Mouse (Mus musculus): ENCODE measurements around the gene Elp4. TPM values are rescaled to one million over a fixed set of nuclear protein-coding genes. Genes with fewer than 3 reads are reported as not detected.

Gene Elp4
- polyA plus RNA-seq, 1 experiment = 3.8 TPM

DNA sequence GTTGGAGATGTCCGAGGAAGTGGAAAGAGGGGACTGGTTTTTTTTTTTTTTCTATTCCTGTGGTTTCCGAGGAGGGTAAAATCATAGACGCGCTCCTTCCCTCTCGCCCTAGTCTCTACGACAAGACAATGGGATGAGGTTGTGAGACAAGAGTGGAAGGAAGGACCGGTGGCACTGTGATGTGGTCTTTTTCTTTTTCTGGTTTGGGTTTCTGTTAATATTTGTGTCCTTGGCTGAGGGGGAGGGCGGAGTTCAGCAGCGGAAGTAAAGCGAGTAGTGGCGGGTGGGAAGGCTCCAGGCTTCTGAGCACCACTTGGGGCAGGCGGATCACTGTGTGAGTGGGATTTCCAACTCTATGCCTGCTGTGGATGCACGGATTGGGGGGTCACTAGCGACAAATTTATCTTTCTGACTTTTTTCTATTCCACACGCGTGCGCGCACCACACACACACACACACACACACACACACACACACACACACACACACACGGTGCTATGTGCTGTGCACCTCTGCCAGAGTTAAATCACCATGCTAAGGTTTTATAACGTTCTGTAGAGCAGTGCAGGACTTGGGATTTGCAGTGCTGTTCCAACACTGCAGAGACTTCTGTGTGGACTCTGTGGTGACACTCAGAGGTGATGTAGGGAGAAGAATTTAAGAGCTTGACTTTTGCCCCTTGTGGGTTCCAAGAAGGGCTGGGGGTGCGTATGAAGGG, 221.6 kb downstream of the Elp4 start:
- no peak for DNase-seq (ENCODE audit: low read depth)

DNA sequence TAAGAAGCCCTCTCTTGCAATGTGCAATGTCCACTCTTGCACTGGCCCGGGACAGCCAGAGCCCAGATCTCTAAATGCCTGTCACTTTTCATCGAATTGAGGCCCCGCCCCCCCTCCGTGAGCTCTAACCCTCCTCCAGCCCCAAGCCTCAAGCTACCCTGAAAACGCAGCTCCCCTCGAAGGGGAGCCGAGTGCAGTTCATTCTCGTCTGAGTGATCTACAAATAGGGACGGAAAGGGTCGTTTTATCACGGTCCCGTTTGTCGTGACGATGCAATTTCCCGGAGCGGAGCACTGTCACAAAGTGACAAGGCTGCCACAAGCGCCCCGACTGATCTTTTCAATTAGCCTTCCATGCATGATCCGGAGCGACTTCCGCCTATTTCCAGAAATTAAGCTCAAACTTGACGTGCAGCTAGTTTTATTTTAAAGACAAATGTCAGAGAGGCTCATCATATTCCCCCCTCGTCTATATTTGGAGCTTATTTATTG, 222.3 kb downstream of the Elp4 start:
- DNase-seq (ENCODE audit: low read depth) = no peak

- no peak for DNase-seq (ENCODE audit: low read depth)
Measured at GRCm38 (mm10) chr2:105680999-105681710, 223.2 kb downstream of the Elp4 start.

DNA sequence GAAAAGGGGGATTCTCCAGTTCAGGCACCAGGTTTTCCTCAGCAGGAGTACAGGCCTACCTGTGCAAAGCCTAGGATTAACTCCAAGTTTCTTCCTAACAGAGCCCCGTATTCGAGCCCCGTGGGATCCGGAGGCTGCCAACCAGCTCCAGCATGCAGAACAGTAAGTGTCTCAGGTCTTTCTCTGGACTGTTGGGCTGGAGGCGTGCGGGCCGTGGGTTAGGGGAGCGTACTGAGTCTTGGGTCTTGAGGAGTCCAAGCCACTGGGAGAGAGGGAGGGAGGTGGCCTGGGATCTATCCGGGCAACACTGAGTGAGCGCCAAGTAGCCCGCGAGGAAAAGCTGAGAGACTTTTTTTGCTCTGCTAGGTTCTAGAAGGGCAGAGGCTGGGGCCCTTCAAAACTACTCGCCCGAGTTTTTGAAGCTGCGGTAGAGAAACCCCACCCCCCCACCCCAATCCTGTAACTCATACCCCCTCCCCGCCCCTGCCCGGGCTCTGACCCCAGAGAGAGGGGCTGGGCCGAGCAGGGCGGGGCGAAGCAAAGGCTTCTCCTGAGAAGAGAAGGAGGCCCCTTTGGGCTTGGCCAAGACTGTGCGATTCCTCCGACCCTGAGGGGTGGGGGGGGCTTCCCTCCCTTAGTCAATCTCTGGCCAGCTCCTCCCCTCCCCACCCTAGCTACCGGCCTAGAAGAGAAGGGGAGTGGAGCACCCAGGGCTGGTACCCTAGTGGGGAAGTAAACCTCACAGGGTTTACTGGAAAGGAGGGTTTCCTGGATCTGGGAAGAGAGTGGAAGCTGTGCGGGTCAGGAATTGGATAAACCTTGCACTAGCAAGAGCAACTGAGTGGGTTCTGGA, 224.0 kb downstream of the Elp4 start:
- no peak for DNase-seq (ENCODE audit: low read depth)

DNA sequence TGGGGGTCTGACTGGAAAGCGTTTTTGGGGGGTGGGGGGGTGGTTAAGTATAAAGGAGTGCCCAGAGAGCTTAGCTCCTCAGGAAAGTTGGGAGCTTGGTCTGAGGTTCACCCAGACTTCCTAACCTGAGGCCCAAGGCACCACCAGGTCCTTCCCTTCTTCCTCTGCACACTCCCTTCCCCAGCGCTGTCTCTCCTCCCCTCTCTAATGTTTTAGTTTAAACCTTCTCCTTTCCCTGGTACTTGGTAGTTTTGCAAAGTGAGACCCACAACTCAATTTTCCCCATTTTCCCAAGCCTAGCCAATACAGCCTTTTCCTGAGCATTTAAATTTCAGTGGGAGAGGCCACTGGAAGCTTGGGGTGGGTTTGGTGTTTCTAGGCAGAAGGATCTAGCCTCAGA, 225.0 kb downstream of the Elp4 start:
- no peak for DNase-seq (ENCODE audit: low read depth)

DNA sequence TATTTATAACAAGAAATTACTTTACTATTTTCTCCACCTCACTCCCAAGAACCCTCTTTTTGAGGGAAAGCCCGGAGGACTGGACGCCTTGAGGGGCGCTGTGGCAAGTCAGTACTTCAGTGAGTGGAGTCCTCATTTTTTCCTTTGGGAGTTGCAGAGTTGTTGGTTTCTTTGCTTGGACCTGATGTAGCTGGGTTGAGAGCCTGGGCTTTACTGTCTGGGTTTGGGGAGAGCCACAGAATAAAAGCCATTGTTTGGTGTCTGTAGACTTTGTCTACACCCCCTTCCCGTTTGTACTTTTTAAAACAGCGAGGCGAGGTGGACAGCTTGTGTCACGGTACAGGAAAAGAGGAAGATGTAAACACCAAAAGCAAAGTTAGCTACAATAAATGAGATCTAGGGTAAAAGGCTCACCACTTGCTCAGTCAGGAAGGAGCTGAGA, 225.5 kb downstream of the Elp4 start:
- DNase-seq (ENCODE audit: low read depth) = no peak

- DNase-seq (ENCODE audit: low read depth) = no peak
Measured at GRCm38 (mm10) chr2:105678306-105678705, 226.1 kb downstream of the Elp4 start.

- DNase-seq (ENCODE audit: low read depth) = no peak
Measured at GRCm38 (mm10) chr2:105677434-105678105, 226.8 kb downstream of the Elp4 start.

DNA sequence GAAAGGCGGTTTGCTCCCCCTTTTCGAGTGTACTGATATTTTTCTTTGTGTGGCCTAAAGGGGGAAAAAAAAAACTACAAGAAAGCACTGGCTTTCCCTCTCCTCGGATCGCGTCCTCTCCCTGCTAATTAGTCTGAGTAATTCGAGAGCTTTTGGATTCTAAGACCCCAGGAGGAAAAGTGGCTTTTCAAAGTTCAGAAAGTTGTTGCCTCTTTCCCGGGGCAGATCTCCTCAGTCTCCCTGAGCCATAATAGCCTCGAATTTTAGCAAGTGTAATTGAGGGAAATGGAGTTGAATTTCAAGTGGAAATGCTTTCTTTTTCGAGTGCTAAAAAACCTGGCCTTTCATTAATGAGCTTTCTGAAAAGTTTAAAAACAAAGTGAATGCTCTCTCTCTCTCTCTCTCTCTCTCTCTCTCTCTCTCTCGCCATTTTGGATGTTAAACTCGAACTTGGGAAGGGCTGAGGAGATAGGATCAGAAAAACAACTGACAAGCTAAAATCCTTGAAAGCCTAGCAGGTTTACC, 227.4 kb downstream of the Elp4 start:
- DNase-seq (ENCODE audit: low read depth) = no peak

DNA sequence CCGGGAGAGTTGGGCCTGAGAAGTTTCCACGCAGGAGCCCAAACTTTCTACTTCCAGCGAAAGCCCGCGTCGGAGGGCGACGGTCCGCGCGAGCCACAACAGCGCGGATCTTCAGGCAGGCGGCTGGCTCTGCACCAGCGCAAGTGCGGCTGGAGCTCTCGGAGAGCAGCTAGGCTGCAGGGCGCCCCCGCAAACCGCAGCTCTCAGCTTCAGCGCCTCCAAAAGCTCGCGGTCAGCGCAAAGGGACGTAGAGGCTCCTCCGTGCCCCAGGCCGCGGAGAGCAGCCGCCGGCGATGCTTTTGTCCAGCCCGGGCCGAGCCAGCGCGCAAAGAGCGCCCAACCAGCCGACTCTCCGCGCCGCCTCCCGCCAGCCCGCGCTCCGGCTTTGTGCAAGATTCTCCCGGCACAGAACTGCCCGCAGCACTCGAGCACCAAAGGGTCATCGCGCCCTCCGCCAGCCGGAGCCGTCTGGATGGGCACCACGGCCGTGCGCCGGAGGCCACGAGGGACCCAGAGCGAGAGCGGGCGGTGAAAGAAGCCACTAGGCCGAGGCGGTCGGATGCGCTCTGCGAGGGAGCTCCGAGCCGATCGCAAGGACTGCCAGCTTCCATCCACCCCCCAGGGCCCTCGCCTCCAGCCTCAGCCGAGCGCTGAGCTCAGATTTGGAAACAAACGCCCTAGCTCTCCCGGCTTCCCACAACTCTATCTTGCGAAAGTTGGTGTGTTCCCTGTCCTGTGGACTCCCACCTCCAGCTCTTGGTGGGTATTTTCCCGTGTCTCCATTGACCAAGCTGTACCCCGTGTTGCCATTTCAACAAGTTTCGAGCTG, 228.1 kb downstream of the Elp4 start:
- no peak for DNase-seq (ENCODE audit: low read depth)

DNA sequence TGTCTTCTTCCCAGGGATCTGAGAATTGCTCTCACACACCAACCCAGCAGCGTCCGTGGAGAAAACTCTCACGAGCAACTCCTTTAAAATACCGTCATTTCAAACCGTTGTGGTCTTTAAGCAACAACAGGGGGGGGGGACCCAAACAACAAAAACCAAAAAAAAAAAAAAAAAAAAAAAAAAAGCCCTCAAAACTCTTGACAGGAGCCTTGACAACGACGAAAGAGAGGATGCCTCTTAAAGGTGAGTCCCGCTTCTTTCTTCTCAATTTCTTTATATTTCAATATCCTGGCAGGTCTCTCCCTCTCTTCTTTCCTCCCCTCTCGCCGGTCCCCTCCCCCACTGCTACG, 228.7 kb downstream of the Elp4 start:
- DNase-seq (ENCODE audit: low read depth) = no peak

DNA sequence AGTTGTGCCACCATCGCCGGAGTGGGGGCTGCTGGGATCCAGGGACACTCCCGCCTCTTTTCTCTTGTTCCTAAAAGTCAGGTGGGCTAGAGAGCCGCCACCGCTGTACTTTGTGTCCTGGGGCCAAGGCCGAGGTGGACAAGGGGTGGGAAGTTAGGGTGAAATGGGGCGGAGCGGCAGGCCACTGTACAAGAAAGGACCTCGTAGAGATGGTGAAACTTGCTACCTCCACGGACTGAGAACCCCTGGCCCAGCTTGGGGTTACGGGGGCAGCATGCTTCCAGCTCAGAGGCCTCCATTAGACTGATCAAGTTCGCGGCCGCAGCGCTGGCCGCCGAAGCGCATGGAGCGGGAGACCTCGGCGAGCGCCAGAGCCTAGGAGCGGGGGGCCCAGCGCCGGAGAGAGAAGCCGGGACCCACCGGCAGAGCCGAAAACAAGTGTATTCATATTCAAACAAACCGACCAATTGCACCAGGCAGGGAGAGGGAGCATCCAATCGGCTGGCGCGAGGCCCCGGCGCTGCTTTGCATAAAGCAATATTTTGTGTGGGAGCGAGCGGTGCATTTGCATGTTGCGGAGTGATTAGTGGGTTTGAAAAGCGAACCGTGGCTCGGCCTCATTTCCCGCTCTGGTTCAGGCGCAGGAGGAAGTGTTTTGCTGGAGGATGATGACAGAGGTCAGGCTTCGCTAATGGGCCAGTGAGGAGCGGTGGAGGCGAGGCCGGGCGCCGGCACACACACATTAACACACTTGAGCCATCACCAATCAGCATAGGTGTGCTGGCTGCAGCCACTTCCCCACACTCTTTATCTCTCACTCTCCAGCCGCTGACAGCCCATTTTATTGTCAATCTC, 229.3 kb downstream of the Elp4 start:
- peak; percentile 13 for DNase-seq (ENCODE audit: low read depth)

DNA sequence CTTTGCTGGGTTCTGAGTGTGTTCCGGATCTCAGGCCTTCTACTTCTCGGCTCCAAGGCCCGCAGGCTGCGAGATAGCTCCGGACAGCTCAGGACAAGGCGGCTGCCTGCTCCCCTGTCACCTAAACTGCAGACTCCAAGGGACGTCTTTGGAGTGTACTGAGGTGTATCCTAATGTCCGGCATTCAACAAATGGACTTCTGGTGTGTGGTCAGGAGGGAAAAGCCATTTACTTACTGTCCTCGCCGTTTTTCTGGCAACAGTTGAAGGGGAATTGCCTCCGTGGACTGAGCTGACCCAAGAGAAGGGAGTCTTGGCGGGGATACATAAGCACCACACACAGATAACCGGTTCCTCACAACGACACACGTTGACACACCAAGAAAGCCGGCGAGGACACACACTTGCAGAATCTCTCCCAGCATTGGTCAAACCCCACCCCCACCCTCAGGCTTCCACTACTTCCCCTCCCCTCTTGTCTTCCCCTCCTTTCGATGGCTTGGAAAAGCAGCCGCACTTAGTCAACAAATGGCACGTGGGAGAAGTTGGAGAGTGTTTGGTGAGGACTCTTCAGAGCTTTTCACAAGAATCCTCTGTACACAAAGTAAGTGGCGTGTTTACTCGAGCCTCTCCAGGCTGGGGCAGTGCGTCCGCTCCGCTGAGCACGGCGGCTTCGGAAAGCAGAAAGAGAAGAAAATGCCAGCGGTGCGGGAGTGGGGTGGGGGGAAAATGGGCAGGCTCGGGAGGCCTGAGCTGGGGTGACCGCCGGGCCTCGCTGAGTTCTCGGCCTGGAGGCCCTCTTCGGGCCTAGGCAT, 230.1 kb downstream of the Elp4 start:
- no peak for DNase-seq (ENCODE audit: low read depth)

GRCm38 (mm10) chr2:105673631-105674060, 230.7 kb downstream of the Elp4 start:
- DNase-seq (ENCODE audit: low read depth) = no peak

DNA sequence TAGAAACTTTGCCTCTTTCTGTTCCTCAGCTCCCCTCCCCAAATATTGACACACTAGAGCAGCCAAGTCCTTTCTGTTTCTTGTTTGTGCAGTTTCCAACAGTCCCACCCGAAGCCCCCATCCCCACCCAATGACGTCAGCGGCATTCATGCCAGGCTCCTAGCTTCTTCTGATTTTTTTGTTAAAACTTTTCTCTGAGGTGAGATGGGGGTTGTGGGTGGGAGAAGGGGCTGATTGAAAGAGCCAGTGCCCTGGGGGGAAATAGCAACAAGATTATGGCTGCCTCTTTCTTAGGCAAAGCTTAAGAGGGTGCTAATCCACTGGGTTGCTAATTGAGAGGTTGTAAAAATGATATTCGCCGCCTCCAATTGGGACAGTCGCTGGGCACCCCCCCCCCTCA, 231.3 kb downstream of the Elp4 start:
- DNase-seq (ENCODE audit: low read depth) = no peak

DNA sequence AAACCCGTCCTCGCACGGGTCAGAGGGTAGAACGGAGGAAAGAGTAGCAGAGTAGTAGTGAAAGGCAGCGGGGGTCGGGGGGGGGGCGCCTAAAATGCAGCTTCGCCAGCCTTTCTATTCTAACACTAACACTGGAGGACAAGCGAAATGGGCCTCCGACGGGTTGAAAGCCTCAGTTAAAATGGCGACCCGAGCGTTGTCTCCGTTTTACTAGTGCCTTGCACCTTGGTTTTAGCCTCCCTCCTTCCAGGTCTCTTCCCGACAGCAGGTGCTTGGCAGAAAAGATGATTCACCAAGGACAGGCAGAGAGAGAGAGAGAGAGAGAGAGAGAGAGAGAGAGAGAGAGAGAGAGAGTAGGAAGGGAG, 231.8 kb downstream of the Elp4 start:
- no peak for DNase-seq (ENCODE audit: low read depth)

- DNase-seq (ENCODE audit: low read depth) = no peak
Measured at GRCm38 (mm10) chr2:105671798-105672595, 232.4 kb downstream of the Elp4 start.

Measured in gonadal fat pad, adult 2 months (tissue).